ENCODE assay signal across 8 mouse cellular contexts in genomic region chr9:114415701-114416100, GRCm38 (mm10). TPM values are rescaled to one million over a fixed set of nuclear protein-coding genes. Genes with fewer than 3 reads are reported as not detected.
DNase-seq lines count a peak whose midpoint lies in the region; TF ChIP-seq lines count a peak whose summit lies in the region.

No protein-coding gene starts in this region.

- H3K4me3 ChIP-seq in embryonic fibroblast, embryonic 13.5 days (ENCODE audit: insufficient read depth, low read length), result no peak overlapping the region

- TF ChIP-seq CTCF in embryonic fibroblast, embryonic 13.5 days (IDR thresholded peaks at IDR 0.05; ENCODE audit: borderline replicate concordance, insufficient read depth, low read length), result peak; percentile 68

- 46% methylated on average over 11 of the region's 11 CpGs for WGBS in large intestine, adult 2 months

- DNase-seq in gastrocnemius, adult 18-20 months (ENCODE audit: low spot score), result peak; percentile 30
- DNase-seq in gastrocnemius, postnatal 25 days, result no peak
- DNase-seq in 416B (ENCODE audit: low read depth), result peak; percentile 54
- DNase-seq in adrenal gland, postnatal 14 days, result peak; percentile 68
- DNase-seq in large intestine, adult 2 months (ENCODE audit: low read depth, low spot score), result peak; percentile 32
- peak; percentile 41 to 61 for DNase-seq in lung, postnatal 4 days
- DNase-seq in spleen, postnatal 4 days (ENCODE audit: low spot score in 2 of 2), result peak; percentile 47 to 78

- H3K27ac ChIP-seq in embryonic fibroblast, embryonic 13.5 days (ENCODE audit: insufficient read depth, low read length), result no peak overlapping the region

- TF ChIP-seq POLR2A in embryonic fibroblast, embryonic 13.5 days (IDR thresholded peaks at IDR 0.05; ENCODE audit: low read depth, low read length), result no peak

- H3K4me1 ChIP-seq in embryonic fibroblast, embryonic 13.5 days (ENCODE audit: control insufficient read depth, insufficient read depth, low read length), result no peaks in the 10 kb centered on the region

RNA-seq across cellular contexts. Expression of gene Tmppe, which starts 14.8 kb away (rescaled TPM):
- 1 to 10 TPM; 1.3 TPM for total RNA-seq in gastrocnemius, adult 18-20 months (2021)
- 1 to 10 TPM; 1.4 to 1.5 TPM for total RNA-seq in gastrocnemius, postnatal 25 days (2021)
- 6.9 and 8.2 TPM in 2 replicates for total RNA-seq in adrenal gland, postnatal 14 days (2021)
- 4.1 and 6.2 TPM in 2 replicates for polyA plus RNA-seq in embryonic fibroblast, embryonic 13.5 days (2011; ENCODE audit: insufficient read length, low read depth, missing spikeins)
- 3.9 and 9.0 TPM in 2 replicates for polyA plus RNA-seq in large intestine, adult 2 months (2012; rRNA removed)

RNA-seq across cellular contexts. Expression of gene Glb1, which starts 14.8 kb away (rescaled TPM):
- total RNA-seq in gastrocnemius, adult 18-20 months (2021), result 1 to 10 TPM; 2.8 to 3.5 TPM
- 1 to 10 TPM; 3.9 to 5.4 TPM for total RNA-seq in gastrocnemius, postnatal 25 days (2021)
- total RNA-seq in adrenal gland, postnatal 14 days (2021), result 25.5 and 25.6 TPM in 2 replicates
- 44.8 and 50.4 TPM in 2 replicates for polyA plus RNA-seq in embryonic fibroblast, embryonic 13.5 days (2011; ENCODE audit: insufficient read length, low read depth, missing spikeins)
- polyA plus RNA-seq in large intestine, adult 2 months (2012; rRNA removed), result 39.6 and 44.2 TPM in 2 replicates

RNA-seq across cellular contexts. Expression of gene Crtap, which starts 25.2 kb away (rescaled TPM):
- total RNA-seq in gastrocnemius, adult 18-20 months (2021), result 1 to 10 TPM; 7.1 to 8.0 TPM
- 10 to 100 TPM; 13.9 to 14.3 TPM for total RNA-seq in gastrocnemius, postnatal 25 days (2021)
- total RNA-seq in adrenal gland, postnatal 14 days (2021), result 84.4 and 85.4 TPM in 2 replicates
- 241 and 277 TPM in 2 replicates for polyA plus RNA-seq in embryonic fibroblast, embryonic 13.5 days (2011; ENCODE audit: insufficient read length, low read depth, missing spikeins)
- 26.7 and 30.3 TPM in 2 replicates for polyA plus RNA-seq in large intestine, adult 2 months (2012; rRNA removed)
